Mouse (Mus musculus) hematopoietic stem cell, adult 5-6 weeks (primary cell): ENCODE results near the gene Aebp1. TPM values are rescaled to one million over a fixed set of nuclear protein-coding genes. Genes with fewer than 3 reads are reported as not detected.

Experiments
- ATAC-seq, 2 experiments: fragments of 125-278 bp in 1 of 2; replicated peaks in 1 of 2; 2 replicates each; pipeline ENCODE4 v1.8.0; 2016 to 2017; ENCODE audit warnings: inconsistent platforms in 2 of 2, mild to moderate bottlenecking in 2 of 2, moderate number of reproducible peaks in 2 of 2, low read depth in 1 of 2, moderate TSS enrichment in 1 of 2; ENCODE audit not compliant: low FRiP score in 2 of 2, poor library complexity in 2 of 2, severe bottlenecking in 2 of 2, insufficient read depth in 1 of 2, low TSS enrichment in 1 of 2
- total RNA-seq: library from RNA; stranded (forward); fragments of 172-1452, 232-1000 nt; gene quantifications from 2 replicates; pipeline ENCODE4 v1.2.3, GENCODE M21; 2017

Aebp1 gene
- total RNA-seq, 1 experiment from 2014 or later, result 0.65 TPM

GRCm38 (mm10) chr11:5850452-5850851 is 11.3 kb upstream of the Aebp1 start:
- no peak for ATAC-seq

GRCm38 (mm10) chr11:5851021-5851736 is 10.6 kb upstream of the Aebp1 start:
- ATAC-seq, result no peak

- no peak for ATAC-seq
Observed at GRCm38 (mm10) chr11:5852314-5852713, 9.4 kb upstream of the Aebp1 start.

GRCm38 (mm10) chr11:5855481-5855880 is 6.3 kb upstream of the Aebp1 start:
- ATAC-seq, result no peak

GRCm38 (mm10) chr11:5855902-5856301 is 5.8 kb upstream of the Aebp1 start:
- no peak for ATAC-seq

GRCm38 (mm10) chr11:5856479-5857130 is 5.1 kb upstream of the Aebp1 start:
- ATAC-seq, result no peak

- no peak for ATAC-seq
Observed at GRCm38 (mm10) chr11:5858723-5859122, 3.0 kb upstream of the Aebp1 start.

- no peak for ATAC-seq
Observed at GRCm38 (mm10) chr11:5859883-5860550, 1.7 kb upstream of the Aebp1 start.

GRCm38 (mm10) chr11:5860639-5861038 is 1.1 kb upstream of the Aebp1 start:
- no peak for ATAC-seq

GRCm38 (mm10) chr11:5862394-5863105 is 803 bp downstream of the Aebp1 start:
- no peak for ATAC-seq

- ATAC-seq, result no peak
Observed at GRCm38 (mm10) chr11:5867196-5867595, 5.4 kb downstream of the Aebp1 start.

- ATAC-seq, result no peak
Observed at GRCm38 (mm10) chr11:5868324-5868723, 6.6 kb downstream of the Aebp1 start.

- ATAC-seq, result no peak
Observed at GRCm38 (mm10) chr11:5869331-5869730, 7.6 kb downstream of the Aebp1 start.

- no peak for ATAC-seq
Observed at GRCm38 (mm10) chr11:5870069-5870468, 8.3 kb downstream of the Aebp1 start.

- ATAC-seq, result no peak
Observed at GRCm38 (mm10) chr11:5872707-5873106, 11.0 kb downstream of the Aebp1 start.

GRCm38 (mm10) chr11:5873192-5873591 is 11.4 kb downstream of the Aebp1 start:
- ATAC-seq, result no peak

GRCm38 (mm10) chr11:5877421-5877820 is 15.7 kb downstream of the Aebp1 start:
- ATAC-seq, result no peak
